In genomic region chr1:175811625-175812024, GRCm38 (mm10) we compare ENCODE assay signal across 25 mouse cellular contexts.
A peak's percentile ranks its signal among the peaks of the same experiment; 100 is the strongest.
DNase-seq lines count a peak whose midpoint lies in the region; ATAC-seq and TF ChIP-seq lines count a peak whose summit lies in the region.
"Had no signal": no experiment of that assay in that cellular context is flagged by ENCODE, and none has a peak within 500 bp of the region (broad histone marks: within the 10 kb centered on the region; RNA-seq: fewer than 3 reads in every experiment).

No protein-coding gene starts in this region.

- no peak overlapping the region for H3K27ac ChIP-seq in intestine, postnatal 0 days (ENCODE audit: low read depth, low read length)
- H3K27ac ChIP-seq in intestine, embryonic 16.5 days (ENCODE audit: low read length): no peak overlapping the region
- no peak overlapping the region for H3K27ac ChIP-seq in ES-E14 (ENCODE audit: insufficient read depth, low read depth, low read length, poor library complexity, severe bottlenecking)
- H3K27ac ChIP-seq: gastrocnemius, adult 2 months; hindbrain, embryonic 10.5 days; hindbrain, embryonic 14.5 days; hindbrain, postnatal 0 days had no signal

- H3K27me3 ChIP-seq in intestine, postnatal 0 days (replicated peaks; ENCODE audit: control insufficient read depth, insufficient read depth, low read length): no peaks in the 10 kb centered on the region
- no peaks in the 10 kb centered on the region for H3K27me3 ChIP-seq in intestine, embryonic 16.5 days (replicated peaks; ENCODE audit: control insufficient read depth, insufficient read depth, low read length)

- 0 out of 2 replicates have a peak, but pooled peaks have one; percentile 7 for TF ChIP-seq CTCF in intestine, postnatal 0 days (IDR thresholded peaks at IDR 0.05; ENCODE audit: low read depth)

- intact Hi-C loops in gastrocnemius, postnatal 36 days (cut with DNase I): no loop called here

- no peaks in the 10 kb centered on the region for H3K9me3 ChIP-seq in intestine, postnatal 0 days (ENCODE audit: control insufficient read depth)
- H3K9me3 ChIP-seq in intestine, embryonic 16.5 days (ENCODE audit: control insufficient read depth, low read length): no peaks in the 10 kb centered on the region
- no peaks in the 10 kb centered on the region for H3K9me3 ChIP-seq in ES-E14 (ENCODE audit: control insufficient read depth, insufficient read depth, low read depth, low read length)
- H3K9me3 ChIP-seq: hindbrain, embryonic 10.5 days had no signal

- no peaks in the 10 kb centered on the region for H3K4me1 ChIP-seq in intestine, postnatal 0 days (replicated peaks; ENCODE audit: control insufficient read depth, insufficient read depth, low read length)
- H3K4me1 ChIP-seq in intestine, embryonic 16.5 days (ENCODE audit: control insufficient read depth, insufficient read depth, low read length): no peaks in the 10 kb centered on the region
- H3K4me1 ChIP-seq in ES-E14 (ENCODE audit: control insufficient read depth in 2 of 2, insufficient read depth in 2 of 2, low read length in 2 of 2, poor library complexity in 1 of 2): no peaks in the 10 kb centered on the region
- H3K4me1 ChIP-seq: hindbrain, embryonic 10.5 days had no signal

- ATAC-seq in intestine, postnatal 0 days: no peak
- ATAC-seq in intestine, embryonic 16.5 days: no peak
- ATAC-seq in granulocyte monocyte progenitor cell, adult 5-6 weeks (replicated peaks; ENCODE audit: poor library complexity, severe bottlenecking): no peak
- ATAC-seq: forebrain, embryonic 14.5 days; forebrain, postnatal 0 days; hindbrain, postnatal 0 days; inflammation-experienced regulatory T-cells, adult 6 months had no signal

- no peaks in the 10 kb centered on the region for H3K36me3 ChIP-seq in intestine, postnatal 0 days (ENCODE audit: control insufficient read depth, insufficient read depth)
- no peaks in the 10 kb centered on the region for H3K36me3 ChIP-seq in intestine, embryonic 16.5 days (ENCODE audit: control insufficient read depth, insufficient read depth, low read length)
- no peaks in the 10 kb centered on the region for H3K36me3 ChIP-seq in ES-E14 (ENCODE audit: control insufficient read depth, insufficient read depth, low read length, poor library complexity, severe bottlenecking)
- H3K36me3 ChIP-seq: hindbrain, embryonic 10.5 days had no signal

- no peak overlapping the region for H3K9ac ChIP-seq in intestine, postnatal 0 days (ENCODE audit: low read depth, low read length)
- no peak overlapping the region for H3K9ac ChIP-seq in intestine, embryonic 16.5 days (ENCODE audit: low read depth, low read length)
- no peak overlapping the region for H3K9ac ChIP-seq in ES-E14 (ENCODE audit: insufficient read depth, low read depth, low read length, poor library complexity, severe bottlenecking)
- H3K9ac ChIP-seq: forebrain, postnatal 0 days; hindbrain, embryonic 14.5 days had no signal

- in situ Hi-C loops in ES-E14 (cut with MboI; ENCODE audit: low sequenced_read_pairs in 2 of 2, unreplicated experiment in 2 of 2): no loop called here

- no peak overlapping the region for H3K4me3 ChIP-seq in intestine, postnatal 0 days (ENCODE audit: low read depth, low read length)
- no peak overlapping the region for H3K4me3 ChIP-seq in intestine, embryonic 16.5 days (ENCODE audit: low read length)
- H3K4me3 ChIP-seq in ES-E14 (ENCODE audit: insufficient read depth in 1 of 2, low read depth in 1 of 2, low read length in 2 of 2, poor library complexity in 1 of 2, severe bottlenecking in 1 of 2): no peak overlapping the region
- H3K4me3 ChIP-seq: gastrocnemius, adult 2 months; hindbrain, embryonic 10.5 days had no signal

- no peak overlapping the region for H3K4me2 ChIP-seq in intestine, postnatal 0 days (replicated peaks; ENCODE audit: low read depth)
- H3K4me2 ChIP-seq in intestine, embryonic 16.5 days (ENCODE audit: low read depth, low read length): no peak overlapping the region
- H3K4me2 ChIP-seq: heart, embryonic 11.5 days; hindbrain, embryonic 14.5 days had no signal

- 23% methylated on average over 1 of the region's 1 CpGs for WGBS in intestine, postnatal 0 days
- WGBS in intestine, embryonic 16.5 days: 31% methylated on average over 1 of the region's 1 CpGs

- DNase-seq in A20 (ENCODE audit: low read depth, low spot score): peak; percentile 15
- DNase-seq in ES-E14 (ENCODE audit: low read depth, low spot score): peak; percentile 6
- peak; percentile 25 for DNase-seq in R1 (ENCODE audit: low read depth, low spot score)
- DNase-seq in layer of hippocampus, adult 9-10 months (ENCODE audit: low spot score): no peak
- no peak for DNase-seq in gastrocnemius, postnatal 36 days
- DNase-seq: adrenal gland, postnatal 10 days; adrenal gland, postnatal 36 days; cerebellum, adult 18-20 months; cerebellum, adult 9-10 months; cerebellum, postnatal 14 days; forebrain, postnatal 0 days; gastrocnemius, adult 2 months; gastrocnemius, postnatal 14 days; heart, postnatal 36 days; kidney, adult 11 months; kidney, adult 8-10 months had no signal

TF ChIP-seq in ES-E14, 5 proteins besides CTCF, POLR2A, EP300 and RAD21:
- TF ChIP-seq ZNF384 (IDR thresholded peaks at IDR 0.05; ENCODE audit: low read depth, low read length) (no peak), HCFC1 (IDR thresholded peaks at IDR 0.05; ENCODE audit: borderline replicate concordance, insufficient read depth, low read length) (no peak), CHD2 (IDR thresholded peaks at IDR 0.05; ENCODE audit: low read depth, low read length) (no peak), ZC3H11A (IDR thresholded peaks at IDR 0.05; ENCODE audit: borderline replicate concordance, low read depth, low read length) (no peak; the same call in 1 of the 2 replicates), MAFK (IDR thresholded peaks at IDR 0.05; ENCODE audit: insufficient read depth, low read depth, low read length) (no peak)

Comparison
In these comparisons a context has a peak if more than half of its experiments do, and no peak if none do; other contexts are left out.
1. DNase-seq: peak in A20 (single experiment), ES-E14 (single experiment) and R1 (single experiment); none in layer of hippocampus, adult 9-10 months (single experiment) and gastrocnemius, postnatal 36 days (0 of 2).